Mouse (Mus musculus): ENCODE data around the gene Rnf225.
"Not testable (repeated sequence)": the region's sequence is repeated elsewhere in the genome, so short reads cannot be mapped to it uniquely, and the experiment has no call there.

The Rnf225 gene

GRCm38 (mm10) chr7:12927191-12927680 lies at the start of gene Rnf225:
TSS of gene Rnf225 (plus strand) at chr7:12927416.
- no peak for DNase-seq

GRCm38 (mm10) chr7:12880036-12880435 lies 47.2 kb upstream of the Rnf225 start:
- DNase-seq = peak; percentile 51

GRCm38 (mm10) chr7:12880497-12880896 lies 46.7 kb upstream of the Rnf225 start:
- not testable (repeated sequence) for DNase-seq

- peak; percentile 100 for DNase-seq
These were observed 46.1 kb upstream of the Rnf225 start, which contains the start of gene Zfp128 for GRCm38 (mm10) chr7:12880911-12881660. TSS of gene Zfp128 (plus strand) at chr7:12881177.

- peak; percentile 77 for DNase-seq
These were observed 40.5 kb upstream of the Rnf225 start for GRCm38 (mm10) chr7:12886563-12887266.

GRCm38 (mm10) chr7:12887585-12887984 lies 39.6 kb upstream of the Rnf225 start:
- DNase-seq = peak; percentile 28

GRCm38 (mm10) chr7:12890928-12891327 lies 36.3 kb upstream of the Rnf225 start:
- peak; percentile 79 for DNase-seq

GRCm38 (mm10) chr7:12891334-12891733 lies 35.9 kb upstream of the Rnf225 start:
- DNase-seq = no peak

- DNase-seq = peak; percentile 100
These were observed 29.4 kb upstream of the Rnf225 start, which contains the start of gene Zscan22 for GRCm38 (mm10) chr7:12897655-12898410. TSS of gene Zscan22 (plus strand) at chr7:12897815.

- no peak for DNase-seq
These were observed 25.7 kb upstream of the Rnf225 start for GRCm38 (mm10) chr7:12901517-12901916.

GRCm38 (mm10) chr7:12903623-12904022 lies 23.6 kb upstream of the Rnf225 start:
- no peak for DNase-seq

GRCm38 (mm10) chr7:12905146-12905545 lies 22.1 kb upstream of the Rnf225 start:
- no peak for DNase-seq

GRCm38 (mm10) chr7:12909498-12909962 lies 17.7 kb upstream of the Rnf225 start:
- peak; percentile 94 for DNase-seq

GRCm38 (mm10) chr7:12910181-12910668 lies 17.0 kb upstream of the Rnf225 start:
- DNase-seq = peak; percentile 96

- DNase-seq = no peak
These were observed 13.7 kb upstream of the Rnf225 start for GRCm38 (mm10) chr7:12913556-12913955.

- peak; percentile 84 for DNase-seq
These were observed 6.7 kb upstream of the Rnf225 start for GRCm38 (mm10) chr7:12920495-12920894.

GRCm38 (mm10) chr7:12921318-12921704 lies 5.9 kb upstream of the Rnf225 start:
- no peak for DNase-seq

GRCm38 (mm10) chr7:12921705-12922465 lies 5.3 kb upstream of the Rnf225 start, which contains the start of gene Rps5:
TSS of gene Rps5 (plus strand) at chr7:12922290.
- peak; percentile 100 for DNase-seq

- no peak for DNase-seq
These were observed 4.5 kb upstream of the Rnf225 start for GRCm38 (mm10) chr7:12922729-12923128.

GRCm38 (mm10) chr7:12926316-12926715 lies 900 bp upstream of the Rnf225 start:
- DNase-seq = no peak

- DNase-seq = peak; percentile 87
These were observed 725 bp downstream of the Rnf225 start for GRCm38 (mm10) chr7:12927693-12928589.
